17 mouse cellular contexts compared by ENCODE assay signal in genomic region chr13:24880704-24881103, GRCm38 (mm10). TPM values are rescaled to one million over a fixed set of nuclear protein-coding genes. Genes with fewer than 3 reads are reported as not detected.
A peak's percentile ranks its signal among the peaks of the same experiment; 100 is the strongest.
DNase-seq lines count a peak whose midpoint lies in the region; ATAC-seq and TF ChIP-seq lines count a peak whose summit lies in the region.
"Had no signal": no experiment of that assay in that cellular context is flagged by ENCODE, and none has a peak within 500 bp of the region (broad histone marks: within the 10 kb centered on the region; RNA-seq: fewer than 3 reads in every experiment).

No protein-coding gene starts in this region.

- peak; percentile 96 for DNase-seq in liver, adult 2 months (ENCODE audit: extremely low read depth, low read depth, low spot score)
- DNase-seq in liver = no peak
- peak; percentile 89 for DNase-seq in kidney, adult 2 months
- DNase-seq in kidney, postnatal 0 days (ENCODE audit: low spot score) = no peak
- DNase-seq in yolk sac, embryonic 10.5 days (ENCODE audit: low spot score) = peak; percentile 63
- no peak for DNase-seq in left cerebral cortex, postnatal 36 days (ENCODE audit: low spot score in 2 of 2)
- DNase-seq in left cerebral cortex, adult 8-10 months (ENCODE audit: low spot score in 2 of 2) = no peak
- DNase-seq: cerebellum, postnatal 10 days; gastrocnemius, postnatal 25 days; left cerebral cortex, postnatal 4 days; liver, embryonic 13.5 days; right cerebral cortex, postnatal 4 days had no signal

- TF ChIP-seq POLR2A in liver, adult 2 months (IDR thresholded peaks at IDR 0.05; ENCODE audit: extremely low read depth, insufficient read depth, low read length) = no peak
- no peak for TF ChIP-seq POLR2A in kidney, adult 2 months (IDR thresholded peaks at IDR 0.05; ENCODE audit: low read depth, low read length)

- no peak overlapping the region for H3K4me2 ChIP-seq in kidney, postnatal 0 days (ENCODE audit: low read length)
- H3K4me2 ChIP-seq: embryonic facial prominence, embryonic 13.5 days; forebrain, embryonic 15.5 days; liver, embryonic 13.5 days; midbrain, embryonic 11.5 days had no signal

- H3K4me3 ChIP-seq in liver, adult 2 months (ENCODE audit: insufficient read depth, low read depth, low read length) = peak overlapping the region; percentile 35; the same call in 1 of the 2 replicates
- no peak overlapping the region for H3K4me3 ChIP-seq in kidney, adult 2 months (ENCODE audit: insufficient read depth, low read depth, low read length)
- H3K4me3 ChIP-seq in kidney, postnatal 0 days (replicated peaks; ENCODE audit: low read depth, low read length) = no peak overlapping the region
- H3K4me3 ChIP-seq: embryonic facial prominence, embryonic 13.5 days; forebrain, embryonic 15.5 days; liver, embryonic 13.5 days had no signal

- H3K9me3 ChIP-seq in kidney, postnatal 0 days (replicated peaks; ENCODE audit: low read length) = no peaks in the 10 kb centered on the region
- H3K9me3 ChIP-seq: embryonic facial prominence, embryonic 13.5 days; forebrain, embryonic 15.5 days; liver, embryonic 13.5 days had no signal

- intact Hi-C loops in left cerebral cortex, postnatal 36 days (cut with DNase I) = no loop called here

- peak overlapping the region; percentile 83 for H3K27ac ChIP-seq in liver, adult 2 months (replicated peaks; ENCODE audit: insufficient read depth, low read depth, low read length)
- peak overlapping the region; percentile 65 for H3K27ac ChIP-seq in kidney, adult 2 months (ENCODE audit: insufficient read depth, low read depth, low read length)
- H3K27ac ChIP-seq in kidney, postnatal 0 days = peak overlapping the region; percentile 66; the same call in 1 of the 2 replicates
- H3K27ac ChIP-seq: embryonic facial prominence, embryonic 13.5 days; forebrain, embryonic 15.5 days; liver, embryonic 13.5 days had no signal

- no peaks in the 10 kb centered on the region for H3K27me3 ChIP-seq in liver, adult 2 months (ENCODE audit: control insufficient read depth, insufficient read depth, low read length)
- no peaks in the 10 kb centered on the region for H3K27me3 ChIP-seq in kidney, adult 2 months (replicated peaks; ENCODE audit: control insufficient read depth, insufficient read depth, low read length)
- H3K27me3 ChIP-seq in kidney, postnatal 0 days (ENCODE audit: insufficient read depth, low read length) = no peaks in the 10 kb centered on the region
- H3K27me3 ChIP-seq: embryonic facial prominence, embryonic 13.5 days; forebrain, embryonic 15.5 days; liver, embryonic 13.5 days had no signal

- TF ChIP-seq CTCF in liver, adult 2 months (IDR thresholded peaks at IDR 0.05; ENCODE audit: low read depth, low read length) = no peak
- TF ChIP-seq CTCF in kidney, adult 2 months (conservative IDR thresholded peaks at IDR 0.05; ENCODE audit: insufficient read depth, insufficient read length, low read depth, low read length) = no peak
- TF ChIP-seq CTCF in kidney, postnatal 0 days (IDR thresholded peaks at IDR 0.05; ENCODE audit: low read depth) = no peak

- no peaks in the 10 kb centered on the region for H3K36me3 ChIP-seq in liver, adult 2 months (ENCODE audit: control insufficient read depth, insufficient read depth, low read length)
- H3K36me3 ChIP-seq in kidney, adult 2 months (ENCODE audit: control insufficient read depth, insufficient read depth, low read length) = no peaks in the 10 kb centered on the region
- no peaks in the 10 kb centered on the region for H3K36me3 ChIP-seq in kidney, postnatal 0 days (ENCODE audit: insufficient read depth, low read length)
- H3K36me3 ChIP-seq: embryonic facial prominence, embryonic 13.5 days; forebrain, embryonic 15.5 days; liver, embryonic 13.5 days had no signal

- H3K4me1 ChIP-seq in liver, adult 2 months (ENCODE audit: control insufficient read depth, insufficient read depth, low read length) = peaks cover 11% of the 10 kb centered on the region
- peaks cover 13% of the 10 kb centered on the region; the same call in 1 of the 2 replicates for H3K4me1 ChIP-seq in kidney, adult 2 months (ENCODE audit: control insufficient read depth, insufficient read depth, low read length)
- no peaks in the 10 kb centered on the region for H3K4me1 ChIP-seq in kidney, postnatal 0 days (replicated peaks; ENCODE audit: insufficient read depth, low read length)
- H3K4me1 ChIP-seq: embryonic facial prominence, embryonic 13.5 days; forebrain, embryonic 15.5 days; liver, embryonic 13.5 days had no signal

- 16% methylated on average over 5 of the region's 5 CpGs for WGBS in liver, adult 2 months
- 67% methylated on average over 5 of the region's 5 CpGs for WGBS in kidney, adult 2 months
- WGBS in kidney, postnatal 0 days = 83% methylated on average over 5 of the region's 5 CpGs

- peak; percentile 48; the same call in 1 of the 2 replicates for ATAC-seq in kidney, postnatal 0 days (replicated peaks; ENCODE audit: low FRiP score, low read depth)
- ATAC-seq: forebrain, embryonic 15.5 days; lung, postnatal 0 days had no signal

- no peaks in the 10 kb centered on the region for H3K79me2 ChIP-seq in liver, adult 2 months (ENCODE audit: control insufficient read depth, insufficient read depth, low read length)

- peak overlapping the region; percentile 43; the same call in 1 of the 2 replicates for H3K9ac ChIP-seq in liver, adult 2 months (ENCODE audit: low read depth, low read length)
- H3K9ac ChIP-seq in kidney, postnatal 0 days (ENCODE audit: low read depth, low read length) = no peak overlapping the region
- H3K9ac ChIP-seq: embryonic facial prominence, embryonic 13.5 days; forebrain, embryonic 15.5 days; liver, embryonic 13.5 days had no signal

RNA-seq across cellular contexts. Expression of gene D130043K22Rik, which starts 35.8 kb away (rescaled TPM):
- total RNA-seq in liver, adult 2 months (2014; rRNA removed) = 12.2 and 15.9 TPM in 2 replicates
- polyA plus RNA-seq in liver, adult 2 months (2012; rRNA removed) = 3.8 and 8.1 TPM in 2 replicates
- polyA plus RNA-seq in kidney, adult 2 months (2012; rRNA removed) = 0.57 and 0.67 TPM in 2 replicates
- polyA plus RNA-seq in kidney, postnatal 0 days (2015; fragmentation: Nextera tagmentation; extraction: Ambion mirVana) = 0.82 and 1.1 TPM in 2 replicates
- total RNA-seq in left cerebral cortex, postnatal 36 days (2021) = 10 to 100 TPM; 29.8 to 33.6 TPM
- 10 to 100 TPM; 25.5 to 29.0 (median 27.3) TPM for total RNA-seq in left cerebral cortex, adult 8-10 months (2022)
- total RNA-seq: gastrocnemius, postnatal 25 days had no signal
- polyA plus RNA-seq: heart, postnatal 0 days had no signal

RNA-seq across cellular contexts. Expression of gene Tdp2, which starts 49.2 kb away (rescaled TPM):
- 28.9 and 29.4 TPM in 2 replicates for total RNA-seq in liver, adult 2 months (2014; rRNA removed)
- polyA plus RNA-seq in liver, adult 2 months (2012; rRNA removed) = 18.5 and 18.6 TPM in 2 replicates
- polyA plus RNA-seq in kidney, adult 2 months (2012; rRNA removed) = 19.6 and 19.7 TPM in 2 replicates
- polyA plus RNA-seq in kidney, postnatal 0 days (2015; fragmentation: Nextera tagmentation; extraction: Ambion mirVana) = 50.8 and 51.8 TPM in 2 replicates
- total RNA-seq in left cerebral cortex, postnatal 36 days (2021) = 10 to 100 TPM; 19.0 to 21.6 TPM
- 10 to 100 TPM; 19.9 to 25.0 (median 21.5) TPM for total RNA-seq in left cerebral cortex, adult 8-10 months (2022)

RNA-seq across cellular contexts. Expression of gene Acot13, which starts 49.4 kb away (rescaled TPM):
- 95.8 and 97.7 TPM in 2 replicates for total RNA-seq in liver, adult 2 months (2014; rRNA removed)
- polyA plus RNA-seq in liver, adult 2 months (2012; rRNA removed) = 96.4 and 108 TPM in 2 replicates
- polyA plus RNA-seq in kidney, adult 2 months (2012; rRNA removed) = 259 and 286 TPM in 2 replicates
- polyA plus RNA-seq in kidney, postnatal 0 days (2015; fragmentation: Nextera tagmentation; extraction: Ambion mirVana) = 238 and 244 TPM in 2 replicates
- total RNA-seq in left cerebral cortex, postnatal 36 days (2021) = 10 to 100 TPM; 81.0 to 89.7 TPM
- 10 to 100 TPM; 83.7 to 90.3 (median 87.8) TPM for total RNA-seq in left cerebral cortex, adult 8-10 months (2022)

RNA-seq across cellular contexts. Expression of gene Aldh5a1, which starts 56.8 kb away (rescaled TPM):
- total RNA-seq in liver, adult 2 months (2014; rRNA removed) = 15.0 and 18.9 TPM in 2 replicates
- polyA plus RNA-seq in liver, adult 2 months (2012; rRNA removed) = 15.2 and 19.8 TPM in 2 replicates
- 16.5 and 17.6 TPM in 2 replicates for polyA plus RNA-seq in kidney, adult 2 months (2012; rRNA removed)
- 7.6 and 7.9 TPM in 2 replicates for polyA plus RNA-seq in kidney, postnatal 0 days (2015; fragmentation: Nextera tagmentation; extraction: Ambion mirVana)
- 10 to 100 TPM; 55.4 to 57.0 TPM for total RNA-seq in left cerebral cortex, postnatal 36 days (2021)
- 10 to 100 TPM; 63.2 to 76.6 (median 69.0) TPM for total RNA-seq in left cerebral cortex, adult 8-10 months (2022)

Comparison
In these comparisons a context has a peak if more than half of its experiments do, and no peak if none do; other contexts are left out.
1. DNase-seq: peak in liver, adult 2 months (single experiment), kidney, adult 2 months (single experiment) and yolk sac, embryonic 10.5 days (single experiment); none in liver (single experiment), kidney, postnatal 0 days (single experiment), left cerebral cortex, postnatal 36 days (0 of 2) and left cerebral cortex, adult 8-10 months (0 of 2).
2. Peak in every context shown above with its lines, with median percentiles within 50 percentile points of each other: H3K27ac ChIP-seq.